Mouse (Mus musculus) intestine, embryonic 14.5 days (tissue): ENCODE data around the gene Atad5. TPM values are rescaled to one million over a fixed set of nuclear protein-coding genes. Genes with fewer than 3 reads are reported as not detected.
A peak's percentile ranks its signal among the peaks of the same experiment; 100 is the strongest.

ENCODE experiments used
- ATAC-seq: fragments of 200-750 bp; cut with Nextera tagmentation; replicated peaks from 2 replicates; pipeline ENCODE4 v1.8.0; 2017; ENCODE audit warnings: low read depth, moderate number of reproducible peaks, moderate TSS enrichment, moderate library complexity; ENCODE audit not compliant: low FRiP score, low TSS enrichment
- DNase-seq: peaks from one replicate; pipeline ENCODE4 v3.0.0-alpha.2; 2018; ENCODE audit warnings: low spot score
- H3K27ac ChIP-seq: fragments of 300-500 bp; sonication (generic); 2 replicates; pipeline ENCODE4 v1.5.1; 2014; ENCODE audit warnings: low read depth, mild to moderate bottlenecking, control low read depth
- H3K27me3 ChIP-seq: fragments of 300-500 bp; sonication (generic); replicated peaks from 2 replicates; pipeline ENCODE4 v1.6.1; 2014; ENCODE audit warnings: low read length, control low read depth; ENCODE audit not compliant: control insufficient read depth, insufficient read depth
- H3K36me3 ChIP-seq: fragments of 300-500 bp; sonication (generic); 2 replicates; pipeline ENCODE4 v1.6.1; 2014; ENCODE audit warnings: low read length, control low read depth; ENCODE audit not compliant: control insufficient read depth, insufficient read depth
- H3K4me1 ChIP-seq: fragments of 300-500 bp; sonication (generic); replicated peaks from 2 replicates; pipeline ENCODE4 v1.6.1; 2014; ENCODE audit warnings: low read length, control low read depth, mixed read lengths; ENCODE audit not compliant: control insufficient read depth, insufficient read depth
- H3K4me2 ChIP-seq: fragments of 300-500 bp; sonication (generic); 2 replicates; pipeline ENCODE4 v1.6.1; 2014; ENCODE audit warnings: low read length
- H3K4me3 ChIP-seq: fragments of 300-500 bp; sonication (generic); 2 replicates; pipeline ENCODE4 v1.5.1; 2014; ENCODE audit warnings: low read depth, low read length, control low read depth, mixed read lengths
- H3K9ac ChIP-seq: fragments of 300-500 bp; sonication (generic); 2 replicates; pipeline ENCODE4 v1.6.1; 2014; ENCODE audit warnings: mild to moderate bottlenecking, low read length
- H3K9me3 ChIP-seq: fragments of 300-500 bp; sonication (generic); 2 replicates; pipeline ENCODE4 v1.6.1; 2016; ENCODE audit warnings: low read length, control low read depth; ENCODE audit not compliant: control insufficient read depth
- WGBS: fragments of 180-500 bp; shearing (Covaris S2); extraction: QIAGEN DNeasy Blood & Tissue Kit; methylation state at CpG from one replicate; pipeline ENCODE4 v1.1.7; 2014; 5-methylcytosine and 5-hydroxymethylcytosine counted together
- polyA plus RNA-seq: library from polyadenylated mRNA; unstranded; fragments of >200 nt; fragmentation: Nextera tagmentation; extraction: Ambion mirVana; gene quantifications from 2 replicates; pipeline ENCODE4 v1.2.1, GENCODE M21; 2014

Gene Atad5
- polyA plus RNA-seq, 1 experiment from 2014 or later: 12.3 TPM

DNA sequence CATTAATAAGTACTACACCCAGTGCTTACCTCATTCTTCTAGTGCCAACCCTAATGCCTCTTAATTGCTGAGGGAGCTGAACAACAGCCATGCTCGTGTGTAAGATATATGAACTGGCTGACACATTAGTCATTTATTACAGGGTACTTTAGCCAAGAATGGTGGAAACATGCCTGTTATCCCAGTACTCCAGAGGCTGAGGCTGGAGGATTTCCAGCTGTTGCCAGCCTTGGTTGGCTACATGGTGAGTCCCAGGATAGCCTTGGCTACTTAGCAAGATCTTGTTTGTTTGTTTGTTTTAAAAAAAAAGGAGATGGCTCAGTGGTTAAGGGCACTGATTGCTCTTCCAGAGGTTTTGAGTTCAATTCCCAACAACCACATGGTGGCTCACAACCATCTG lies 10.4 kb upstream of the Atad5 start:
- H3K4me3 ChIP-seq: no peak overlapping the region
- peaks cover 3% of the 10 kb centered on the region; the same call in 1 of the 2 replicates for H3K36me3 ChIP-seq
- DNase-seq (no peak), ATAC-seq (no peak)
- no peak overlapping the region for H3K27ac ChIP-seq
- H3K4me1 ChIP-seq: peaks cover 12% of the 10 kb centered on the region
- H3K4me2 ChIP-seq: no peak overlapping the region
- H3K9ac ChIP-seq: no peak overlapping the region
- no peaks in the 10 kb centered on the region for H3K9me3 ChIP-seq
- 29% methylated on average over 1 of the region's 1 CpGs for WGBS
- H3K27me3 ChIP-seq: no peaks in the 10 kb centered on the region

GRCm38 (mm10) chr11:80079751-80080150 lies 9.4 kb upstream of the Atad5 start:
- 61% methylated on average over 6 of the region's 6 CpGs for WGBS
- peak overlapping the region; percentile 97; the same call in 1 of the 2 replicates for H3K27ac ChIP-seq

DNA sequence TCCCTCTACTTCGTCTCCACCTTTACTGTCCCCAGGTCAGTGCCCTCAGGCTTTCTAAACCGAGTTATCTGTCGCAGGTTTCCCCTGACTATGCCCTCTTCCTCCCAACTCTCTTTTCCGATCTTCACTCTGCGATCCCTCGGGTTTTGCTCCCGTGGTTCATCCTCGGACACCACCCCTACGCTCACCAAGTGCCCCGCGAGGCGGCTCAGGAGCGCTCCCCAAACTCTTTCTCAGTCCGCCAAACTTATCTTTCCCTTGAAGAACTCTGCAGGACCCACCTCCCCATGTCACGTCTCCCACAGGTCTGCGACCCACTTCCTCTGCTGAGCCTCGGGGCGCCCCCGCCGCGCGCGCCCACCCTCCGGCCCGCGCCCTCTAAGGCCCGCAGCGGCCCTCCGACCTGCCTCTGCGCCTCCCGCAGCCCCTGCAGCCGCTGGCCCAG lies 8.8 kb upstream of the Atad5 start:
- peak; percentile 81 for DNase-seq
- H3K4me3 ChIP-seq: peak overlapping the region; percentile 91
- no peak; the same call in 1 of the 2 replicates for ATAC-seq
- no peaks in the 10 kb centered on the region for H3K9me3 ChIP-seq
- peaks cover 12% of the 10 kb centered on the region for H3K4me1 ChIP-seq
- 0% methylated on average over 32 of the region's 32 CpGs for WGBS
- H3K9ac ChIP-seq: peak overlapping the region; percentile 97
- H3K27me3 ChIP-seq: no peaks in the 10 kb centered on the region
- peaks cover 3% of the 10 kb centered on the region; the same call in 1 of the 2 replicates for H3K36me3 ChIP-seq
- H3K4me2 ChIP-seq: peak overlapping the region; percentile 67
- H3K27ac ChIP-seq: peak overlapping the region; percentile 97

More at GRCm38 (mm10) chr11:80079751-80080150, 9.4 kb upstream of the Atad5 start:
- no peak for ATAC-seq
- H3K36me3 ChIP-seq: peaks cover 3% of the 10 kb centered on the region; the same call in 1 of the 2 replicates
- peak overlapping the region; percentile 67 for H3K4me2 ChIP-seq
- peak overlapping the region; percentile 91 for H3K4me3 ChIP-seq
- DNase-seq: no peak
- no peaks in the 10 kb centered on the region for H3K9me3 ChIP-seq
- peak overlapping the region; percentile 97 for H3K9ac ChIP-seq
- H3K4me1 ChIP-seq: peaks cover 12% of the 10 kb centered on the region
- H3K27me3 ChIP-seq: no peaks in the 10 kb centered on the region

DNA sequence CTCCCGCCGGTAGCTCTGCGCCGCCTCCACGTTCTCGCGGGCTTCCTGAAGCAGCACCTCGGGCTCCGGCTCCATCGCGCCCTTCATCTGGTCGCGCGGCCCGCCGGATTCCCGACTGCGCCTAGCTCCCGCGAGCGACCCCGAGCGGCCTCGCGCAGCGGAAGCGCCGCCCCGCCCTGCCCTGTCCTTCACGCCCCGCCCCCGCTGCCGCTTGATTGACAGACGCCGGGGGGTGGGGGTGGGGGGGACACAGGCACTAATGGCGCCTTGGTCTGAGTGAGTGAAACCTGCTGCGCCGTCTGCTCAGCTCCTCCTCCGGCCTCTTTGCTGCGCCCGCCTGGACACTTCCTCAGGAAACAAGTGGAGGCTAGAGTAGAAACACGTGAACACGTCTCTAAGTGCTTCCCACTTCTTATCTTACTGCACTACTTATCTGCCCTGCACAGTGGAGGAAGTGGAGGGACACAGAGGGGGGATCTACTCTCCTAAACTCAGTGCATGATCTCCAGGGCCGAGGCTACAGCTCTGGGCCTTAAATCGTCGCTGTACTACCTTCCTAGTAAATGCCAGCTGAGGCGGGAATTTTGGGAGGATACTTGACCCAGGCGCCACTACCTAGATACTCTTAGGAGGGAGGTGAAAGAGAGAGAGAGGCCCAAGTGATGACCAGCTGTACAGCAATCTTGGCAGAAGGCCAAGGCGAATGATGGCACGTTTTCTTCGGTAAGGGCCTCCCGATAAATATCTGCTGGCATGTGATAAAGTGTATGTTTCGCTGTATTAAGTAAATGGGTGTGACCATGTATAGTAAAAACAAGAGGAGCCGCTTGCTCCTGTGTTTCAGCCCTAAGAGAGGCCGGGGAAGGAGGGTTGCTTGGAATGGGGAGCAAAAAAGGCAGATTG lies 8.1 kb upstream of the Atad5 start, which contains the start of gene Crlf3:
Gene Crlf3, minus strand, starts transcription at position 166 of the 903 bp plus-strand sequence.
- WGBS: 3% methylated on average over 46 of the region's 55 CpGs
- H3K4me3 ChIP-seq: peak within 1 kb of the TSS; percentile 91
- ATAC-seq (peak; percentile 94), DNase-seq (peak; percentile 98)
- H3K27ac ChIP-seq: peak within 1 kb of the TSS; percentile 97
- peak within 1 kb of the TSS; percentile 67 for H3K4me2 ChIP-seq
- H3K9me3 ChIP-seq: no peaks in the 10 kb centered on the region
- peaks cover 3% of the 10 kb centered on the region; the same call in 1 of the 2 replicates for H3K36me3 ChIP-seq
- no peaks in the 10 kb centered on the region for H3K27me3 ChIP-seq
- peak within 1 kb of the TSS; percentile 97 for H3K9ac ChIP-seq
- H3K4me1 ChIP-seq: peaks cover 12% of the 10 kb centered on the region

- H3K9me3 ChIP-seq: no peaks in the 10 kb centered on the region
- no peak for DNase-seq
- peaks cover 12% of the 10 kb centered on the region for H3K4me1 ChIP-seq
- H3K9ac ChIP-seq: no peak overlapping the region; the same call in 1 of the 2 replicates
- WGBS: 78% methylated on average over 7 of the region's 7 CpGs
- no peaks in the 10 kb centered on the region for H3K27me3 ChIP-seq
- peak overlapping the region; percentile 97 for H3K27ac ChIP-seq
- no peak overlapping the region for H3K4me3 ChIP-seq
- peak overlapping the region; percentile 67 for H3K4me2 ChIP-seq
- H3K36me3 ChIP-seq: peaks cover 3% of the 10 kb centered on the region; the same call in 1 of the 2 replicates
- no peak for ATAC-seq
These were observed 7.3 kb upstream of the Atad5 start for GRCm38 (mm10) chr11:80081786-80082319.

DNA sequence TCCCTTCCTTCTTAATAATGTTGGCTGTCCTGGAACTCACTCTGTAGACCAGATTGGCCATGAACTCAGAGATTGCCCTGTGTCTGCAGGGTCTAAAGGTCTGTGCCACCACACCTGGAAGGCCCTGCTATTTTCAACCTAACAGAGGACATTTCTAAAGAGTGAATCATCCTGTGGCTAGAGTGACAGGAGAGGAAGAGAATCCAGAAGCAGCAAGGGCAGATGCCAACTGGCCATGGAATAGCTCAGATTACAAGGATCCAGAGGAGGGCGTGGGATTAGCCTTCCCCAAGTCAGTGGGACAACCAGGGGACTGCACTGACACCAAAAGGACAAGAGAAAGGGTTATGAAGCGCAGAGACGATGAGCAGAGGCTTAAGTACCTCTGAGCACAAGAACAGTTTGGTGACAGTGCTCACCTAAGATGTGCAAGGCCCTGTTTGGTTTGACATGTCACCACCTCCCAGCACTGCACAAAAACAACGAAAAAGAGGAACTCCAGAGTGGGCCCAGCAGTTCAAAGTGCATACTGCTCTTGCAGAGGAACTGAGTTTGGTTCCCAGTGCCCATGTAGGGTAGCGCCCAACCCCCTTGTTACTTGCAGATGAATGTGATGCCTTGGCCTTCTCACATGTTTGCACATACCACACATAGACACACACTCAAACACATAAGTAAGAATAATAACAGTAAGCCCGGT lies 3.7 kb upstream of the Atad5 start:
- ATAC-seq (no peak), DNase-seq (no peak)

DNA sequence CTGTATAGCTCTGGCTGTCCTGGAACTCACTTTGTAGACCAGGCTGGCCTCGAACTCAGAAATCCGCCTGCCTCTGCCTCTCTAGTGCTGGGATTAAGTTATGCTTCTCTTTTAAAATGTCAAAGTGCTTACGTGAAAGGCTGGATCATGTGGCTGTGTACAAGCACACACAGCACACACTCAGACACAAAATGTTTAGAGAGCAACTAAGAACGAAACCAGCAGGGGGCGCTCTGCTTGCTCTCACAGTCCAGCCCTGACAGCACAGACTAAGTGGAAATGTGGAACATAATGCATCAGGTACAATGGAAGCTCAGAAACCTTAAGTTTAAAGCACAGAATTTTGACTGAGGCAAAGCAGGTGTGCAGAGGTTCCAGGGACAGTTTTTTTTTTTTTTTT lies 2.4 kb upstream of the Atad5 start:
- Histone ChIP-seq H3K4me3 (no peak overlapping the region), H3K9me3 (no peaks in the 10 kb centered on the region), H3K4me2 (no peak overlapping the region), H3K9ac (no peak overlapping the region), H3K36me3 (no peaks in the 10 kb centered on the region), H3K27ac (no peak overlapping the region), H3K4me1 (peaks cover 4% of the 10 kb centered on the region; the same call in 1 of the 2 replicates), H3K27me3 (no peaks in the 10 kb centered on the region)
- DNase-seq (peak; percentile 83), ATAC-seq (no peak)
- 6% methylated on average over 5 of the region's 5 CpGs for WGBS

More for the DNA sequence above, 3.7 kb upstream of the Atad5 start:
- H3K27ac ChIP-seq: no peak overlapping the region
- peaks cover 10% of the 10 kb centered on the region for H3K4me1 ChIP-seq
- no peak overlapping the region for H3K4me3 ChIP-seq
- H3K36me3 ChIP-seq: no peaks in the 10 kb centered on the region
- H3K9ac ChIP-seq: no peak overlapping the region
- no peak overlapping the region for H3K4me2 ChIP-seq
- 74% methylated on average over 6 of the region's 6 CpGs for WGBS
- H3K27me3 ChIP-seq: no peaks in the 10 kb centered on the region
- no peaks in the 10 kb centered on the region for H3K9me3 ChIP-seq

DNA sequence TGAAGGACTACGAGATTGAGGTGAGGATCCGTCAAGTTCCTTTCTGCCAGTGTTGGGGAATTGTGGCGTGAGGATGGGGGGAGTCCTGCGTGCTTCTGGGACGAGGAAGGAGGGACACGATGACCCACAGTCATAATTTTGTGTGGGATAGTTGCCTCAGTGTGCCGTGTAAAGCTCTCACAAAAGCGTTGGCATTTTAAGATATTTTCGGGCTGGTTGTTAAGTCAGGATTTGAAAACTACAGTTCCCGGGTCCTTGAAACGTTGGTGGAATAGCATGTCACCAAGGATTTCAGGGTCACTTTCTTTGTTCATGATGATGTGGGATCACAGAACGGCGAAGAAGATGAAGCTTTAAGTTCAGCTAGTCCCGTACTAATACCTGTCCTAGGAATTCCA lies 616 bp downstream of the Atad5 start:
- peak overlapping the region; percentile 57; the same call in 1 of the 2 replicates for H3K27ac ChIP-seq
- peak overlapping the region; percentile 68 for H3K4me2 ChIP-seq
- peaks cover 4% of the 10 kb centered on the region; the same call in 1 of the 2 replicates for H3K4me1 ChIP-seq
- ATAC-seq (no peak), DNase-seq (no peak)
- peak overlapping the region; percentile 98 for H3K4me3 ChIP-seq
- H3K9me3 ChIP-seq: no peaks in the 10 kb centered on the region
- WGBS: under 1% methylated on average over 14 of the region's 14 CpGs
- peaks cover 11% of the 10 kb centered on the region for H3K36me3 ChIP-seq
- no peaks in the 10 kb centered on the region for H3K27me3 ChIP-seq
- H3K9ac ChIP-seq: peak overlapping the region; percentile 95
